In the genomic region with DNA sequence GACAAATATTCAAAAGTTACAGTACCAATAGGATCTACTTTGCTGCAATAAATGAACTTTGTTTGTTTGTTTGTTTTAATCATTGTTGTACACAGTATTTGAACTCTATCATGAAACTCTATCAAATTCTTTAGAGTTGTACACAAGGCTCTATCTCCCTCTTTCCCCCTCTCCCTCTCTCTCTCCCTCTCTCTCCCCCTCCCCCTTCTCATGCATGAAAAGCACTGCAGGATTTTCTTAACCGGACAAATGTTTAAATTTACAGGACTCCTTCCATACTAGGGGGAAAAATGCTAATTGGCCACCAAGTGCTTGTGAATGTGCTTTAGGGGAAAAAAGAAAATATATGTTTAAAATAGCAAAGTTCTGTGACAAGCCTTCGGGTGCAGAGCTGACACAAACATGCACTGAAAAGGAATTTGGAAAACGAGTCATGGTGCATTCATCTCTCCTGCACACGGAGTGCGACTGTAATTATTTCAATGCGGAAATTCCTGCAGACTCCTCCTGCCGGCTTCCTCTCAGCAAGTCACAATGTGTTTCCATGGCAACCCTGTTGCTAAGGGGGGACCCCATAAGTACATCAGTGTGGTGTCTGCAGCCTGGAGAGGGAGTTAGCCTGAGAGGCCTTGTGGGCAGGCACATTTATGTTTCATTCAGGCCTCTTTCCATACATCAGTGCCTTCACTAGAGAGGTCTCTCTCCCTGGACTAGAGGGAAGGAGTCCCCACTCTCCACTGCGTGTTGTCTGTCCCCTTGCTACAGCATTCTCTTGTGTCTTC, we compare ENCODE assay signal across 10 mouse cellular contexts. TPM values are rescaled to one million over a fixed set of nuclear protein-coding genes. Genes with fewer than 3 reads are reported as not detected.
DNase-seq lines count a peak whose midpoint lies in the region; ATAC-seq lines count a peak whose summit lies in the region.
"Had no signal": no experiment of that assay in that cellular context is flagged by ENCODE, and none has a peak within 500 bp of the region (broad histone marks: within the 10 kb centered on the region; RNA-seq: fewer than 3 reads in every experiment).

No protein-coding gene starts in this region.

- peak overlapping the region; percentile 36 for H3K4me2 ChIP-seq in embryonic facial prominence, embryonic 12.5 days (replicated peaks)
- peak overlapping the region; percentile 37 for H3K4me2 ChIP-seq in hindbrain, embryonic 16.5 days (ENCODE audit: low read length)

- no peaks in the 10 kb centered on the region for H3K27me3 ChIP-seq in embryonic facial prominence, embryonic 12.5 days
- H3K27me3 ChIP-seq in hindbrain, embryonic 16.5 days (replicated peaks; ENCODE audit: control insufficient read depth, insufficient read depth, low read length), result no peaks in the 10 kb centered on the region

- no peaks in the 10 kb centered on the region; the same call in 1 of the 2 replicates for H3K9me3 ChIP-seq in embryonic facial prominence, embryonic 12.5 days
- no peaks in the 10 kb centered on the region for H3K9me3 ChIP-seq in hindbrain, embryonic 16.5 days (ENCODE audit: control insufficient read depth, low read length)

- no peaks in the 10 kb centered on the region for H3K36me3 ChIP-seq in embryonic facial prominence, embryonic 12.5 days
- H3K36me3 ChIP-seq in hindbrain, embryonic 16.5 days (ENCODE audit: control insufficient read depth, insufficient read depth, low read length), result no peaks in the 10 kb centered on the region

- WGBS in embryonic facial prominence, embryonic 12.5 days, result 5% methylated on average over 8 of the region's 8 CpGs
- 5% methylated on average over 8 of the region's 8 CpGs for WGBS in hindbrain, embryonic 16.5 days

- no peaks in the 10 kb centered on the region; the same call in 1 of the 2 replicates for H3K4me1 ChIP-seq in embryonic facial prominence, embryonic 12.5 days
- peaks cover 15% of the 10 kb centered on the region for H3K4me1 ChIP-seq in hindbrain, embryonic 16.5 days (ENCODE audit: control insufficient read depth, insufficient read depth, low read depth, low read length)

- H3K4me3 ChIP-seq in embryonic facial prominence, embryonic 12.5 days, result no peak overlapping the region
- H3K4me3 ChIP-seq in hindbrain, embryonic 16.5 days (ENCODE audit: low read length), result no peak overlapping the region

- H3K9ac ChIP-seq in embryonic facial prominence, embryonic 12.5 days, result no peak overlapping the region
- no peak overlapping the region for H3K9ac ChIP-seq in hindbrain, embryonic 16.5 days (ENCODE audit: low read depth, low read length)

- peak; percentile 85 for DNase-seq in brain, embryonic 18.5 days (ENCODE audit: low read depth, low spot score)
- peak; percentile 51 for DNase-seq in neural tube, embryonic 10.5 days (ENCODE audit: extremely low spot score, low spot score)
- DNase-seq in urinary bladder, postnatal 14 days (ENCODE audit: low spot score), result no peak
- no peak for DNase-seq in gastrocnemius, adult 8-10 months (ENCODE audit: low spot score in 2 of 2)
- DNase-seq in spleen, postnatal 10 days (ENCODE audit: low spot score in 2 of 2), result no peak
- DNase-seq: gastrocnemius, postnatal 14 days had no signal

- peak; percentile 88 for ATAC-seq in embryonic facial prominence, embryonic 12.5 days (ENCODE audit: insufficient number of reproducible peaks, insufficient read depth, low FRiP score, low TSS enrichment)
- ATAC-seq in hindbrain, embryonic 16.5 days, result peak; percentile 96
- ATAC-seq in cerebellum, adult (ENCODE audit: insufficient number of reproducible peaks, low FRiP score, low TSS enrichment), result no peak

- peak overlapping the region; percentile 69 for H3K27ac ChIP-seq in embryonic facial prominence, embryonic 12.5 days
- peak overlapping the region; percentile 58 for H3K27ac ChIP-seq in hindbrain, embryonic 16.5 days (ENCODE audit: low read depth, low read length)

RNA-seq across cellular contexts. Expression of gene Shc3, which starts 11.2 kb away (rescaled TPM):
- polyA plus RNA-seq in embryonic facial prominence, embryonic 12.5 days (2016; fragmentation: Nextera tagmentation; extraction: Ambion mirVana), result 1.7 and 2.5 TPM in 2 replicates
- 4.4 and 6.9 TPM in 2 replicates for polyA plus RNA-seq in hindbrain, embryonic 16.5 days (2015; fragmentation: Nextera tagmentation; extraction: Ambion mirVana)
- 1 to 10 TPM in 2 of 4 experiments, under 1 TPM in 2; 0.75 to 1.1 (median 1.0) TPM for total RNA-seq in gastrocnemius, adult 8-10 months (2022)
- polyA plus RNA-seq: liver, embryonic 16.5 days had no signal

Comparison
In these comparisons a context has a peak if more than half of its experiments do, and no peak if none do; other contexts are left out.
1. DNase-seq: peak in brain, embryonic 18.5 days (single experiment) and neural tube, embryonic 10.5 days (single experiment); none in urinary bladder, postnatal 14 days (single experiment), gastrocnemius, adult 8-10 months (0 of 2) and spleen, postnatal 10 days (0 of 2).